Mouse (Mus musculus): Measurements from ENCODE around the gene Rheb. TPM values are rescaled to one million over a fixed set of nuclear protein-coding genes. Genes with fewer than 3 reads are reported as not detected.

The Rheb gene
- polyA plus RNA-seq, 1 experiment from 2014 or later: 275 TPM

GRCm38 (mm10) chr5:24782957-24783356 lies 59.5 kb downstream of the Rheb start:
- Histone ChIP-seq H3K9me3 (ENCODE audit: control insufficient read depth, low read length) (0 out of 2 replicates have a peak, but pooled peaks cover 6% of the 10 kb centered on the region), H3K4me3 (ENCODE audit: control insufficient read depth in 1 of 2, insufficient read depth in 1 of 2, low read depth in 1 of 2, low read length in 2 of 2) (no peak overlapping the region), H3K27ac (replicated peaks in 1 of 2; ENCODE audit: control insufficient read depth in 1 of 2, insufficient read depth in 1 of 2, low read depth in 2 of 2, low read length in 2 of 2) (no peak overlapping the region), H3K4me1 (ENCODE audit: control insufficient read depth in 2 of 2, insufficient read depth in 2 of 2, low read length in 2 of 2) (peaks cover 2 to 4% of the 10 kb centered on the region in 2 experiments; a peak in 1 of 4 replicates), H3K36me3 (ENCODE audit: control insufficient read depth, insufficient read depth, low read length) (no peaks in the 10 kb centered on the region), H3K4me2 (ENCODE audit: low read length) (no peak overlapping the region), H3K9ac (ENCODE audit: low read length) (no peak overlapping the region), H3K27me3 (ENCODE audit: control insufficient read depth, insufficient read depth, low read length) (no peaks in the 10 kb centered on the region)
- ATAC-seq (ENCODE audit: insufficient number of reproducible peaks, insufficient read depth, low FRiP score, low read depth): no peak
- WGBS: 79% methylated on average over 4 of the region's 4 CpGs

GRCm38 (mm10) chr5:24781048-24781447 lies 61.4 kb downstream of the Rheb start:
- Histone ChIP-seq H3K4me3 (ENCODE audit: control insufficient read depth in 1 of 2, insufficient read depth in 1 of 2, low read depth in 1 of 2, low read length in 2 of 2) (no peak overlapping the region), H3K36me3 (ENCODE audit: control insufficient read depth, insufficient read depth, low read length) (no peaks in the 10 kb centered on the region), H3K27me3 (ENCODE audit: control insufficient read depth, insufficient read depth, low read length) (no peaks in the 10 kb centered on the region), H3K4me2 (ENCODE audit: low read length) (peak overlapping the region; percentile 45), H3K9ac (ENCODE audit: low read length) (peak overlapping the region; percentile 42; the same call in 1 of the 2 replicates), H3K4me1 (ENCODE audit: control insufficient read depth in 2 of 2, insufficient read depth in 2 of 2, low read length in 2 of 2) (peaks cover 2 to 4% of the 10 kb centered on the region in 2 experiments; a peak in 1 of 4 replicates), H3K9me3 (ENCODE audit: control insufficient read depth, low read length) (0 out of 2 replicates have a peak, but pooled peaks cover 6% of the 10 kb centered on the region), H3K27ac (replicated peaks in 1 of 2; ENCODE audit: control insufficient read depth in 1 of 2, insufficient read depth in 1 of 2, low read depth in 2 of 2, low read length in 2 of 2) (peak overlapping the region; percentile 16 to 45; a peak in 1 of 4 replicates)
- no peak for ATAC-seq (ENCODE audit: insufficient number of reproducible peaks, insufficient read depth, low FRiP score, low read depth)
- WGBS: 9% methylated on average over 5 of the region's 5 CpGs

DNA sequence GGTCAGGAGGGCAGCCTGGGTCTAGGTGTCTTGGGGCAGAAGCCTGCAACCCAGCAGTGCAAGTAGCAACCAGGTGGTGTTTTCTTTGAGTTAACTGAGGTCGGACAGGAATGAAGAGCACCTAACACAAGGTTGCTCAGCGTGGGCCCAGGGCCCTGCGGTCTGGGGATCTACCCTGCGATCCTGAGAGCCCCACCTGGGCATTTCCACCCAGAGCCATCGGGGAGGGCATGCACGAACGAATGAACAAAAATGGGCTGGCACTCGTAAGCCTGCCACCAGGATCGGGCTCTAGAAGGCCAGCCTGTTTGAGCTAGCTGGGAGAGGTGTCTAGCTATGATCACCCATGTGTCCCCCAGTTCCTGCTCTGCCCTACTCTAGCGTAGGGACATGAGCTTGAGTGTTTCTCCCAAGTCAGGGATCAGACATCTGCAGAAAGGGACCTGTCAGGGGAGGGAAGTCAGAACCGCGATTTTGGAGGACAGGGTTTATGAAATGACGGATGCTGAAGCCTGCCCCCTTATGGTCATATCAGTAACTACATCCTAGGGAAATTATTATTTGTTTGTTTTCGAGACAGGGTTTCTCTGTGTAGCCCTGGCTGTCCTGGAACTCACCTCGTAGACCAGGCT lies 62.4 kb downstream of the Rheb start:
- ATAC-seq (ENCODE audit: insufficient number of reproducible peaks, insufficient read depth, low FRiP score, low read depth): no peak
- Histone ChIP-seq H3K36me3 (ENCODE audit: control insufficient read depth, insufficient read depth, low read length) (no peaks in the 10 kb centered on the region), H3K4me1 (ENCODE audit: control insufficient read depth in 2 of 2, insufficient read depth in 2 of 2, low read length in 2 of 2) (peaks cover 2 to 4% of the 10 kb centered on the region in 2 experiments; a peak in 1 of 4 replicates), H3K9me3 (ENCODE audit: control insufficient read depth, low read length) (0 out of 2 replicates have a peak, but pooled peaks cover 2% of the 10 kb centered on the region), H3K4me3 (ENCODE audit: control insufficient read depth in 1 of 2, insufficient read depth in 1 of 2, low read depth in 1 of 2, low read length in 2 of 2) (no peak overlapping the region), H3K27ac (replicated peaks in 1 of 2; ENCODE audit: control insufficient read depth in 1 of 2, insufficient read depth in 1 of 2, low read depth in 2 of 2, low read length in 2 of 2) (no peak overlapping the region), H3K27me3 (ENCODE audit: control insufficient read depth, insufficient read depth, low read length) (no peaks in the 10 kb centered on the region), H3K4me2 (ENCODE audit: low read length) (no peak overlapping the region), H3K9ac (ENCODE audit: low read length) (no peak overlapping the region)
- 46% methylated on average over 15 of the region's 15 CpGs for WGBS

DNA sequence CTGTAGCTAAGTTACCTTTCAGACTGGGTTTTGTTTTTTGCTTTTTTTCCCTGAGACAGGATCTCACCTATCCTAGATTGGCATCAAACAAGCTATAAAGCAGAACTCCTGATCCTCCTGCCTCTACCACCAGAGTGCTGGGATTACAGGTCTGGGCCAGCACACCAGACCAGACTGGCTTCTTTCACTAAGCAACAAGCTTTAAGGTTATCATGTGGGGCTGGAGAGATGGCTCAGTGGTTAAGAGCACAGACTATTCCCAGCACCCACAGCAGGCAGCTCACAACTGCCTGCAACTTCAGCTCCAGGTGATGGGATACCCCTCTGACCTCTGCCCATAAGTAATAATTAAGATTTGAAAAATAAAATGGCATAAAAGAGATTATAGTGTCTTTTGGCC lies 63.1 kb downstream of the Rheb start:
- H3K4me2 ChIP-seq (ENCODE audit: low read length): no peak overlapping the region
- no peaks in the 10 kb centered on the region for H3K27me3 ChIP-seq (ENCODE audit: control insufficient read depth, insufficient read depth, low read length)
- ATAC-seq (ENCODE audit: insufficient number of reproducible peaks, insufficient read depth, low FRiP score, low read depth): no peak
- H3K9me3 ChIP-seq (ENCODE audit: control insufficient read depth, low read length): no peaks in the 10 kb centered on the region
- H3K36me3 ChIP-seq (ENCODE audit: control insufficient read depth, insufficient read depth, low read length): no peaks in the 10 kb centered on the region
- no peak overlapping the region for H3K27ac ChIP-seq (replicated peaks in 1 of 2; ENCODE audit: control insufficient read depth in 1 of 2, insufficient read depth in 1 of 2, low read depth in 2 of 2, low read length in 2 of 2)
- H3K9ac ChIP-seq (ENCODE audit: low read length): no peak overlapping the region
- peaks cover 2 to 4% of the 10 kb centered on the region in 2 experiments; a peak in 1 of 4 replicates for H3K4me1 ChIP-seq (ENCODE audit: control insufficient read depth in 2 of 2, insufficient read depth in 2 of 2, low read length in 2 of 2)
- no peak overlapping the region for H3K4me3 ChIP-seq (ENCODE audit: control insufficient read depth in 1 of 2, insufficient read depth in 1 of 2, low read depth in 1 of 2, low read length in 2 of 2)

GRCm38 (mm10) chr5:24778843-24779140 lies 63.6 kb downstream of the Rheb start:
- H3K4me2 ChIP-seq (ENCODE audit: low read length): peak overlapping the region; percentile 26
- H3K36me3 ChIP-seq (ENCODE audit: control insufficient read depth, insufficient read depth, low read length): no peaks in the 10 kb centered on the region
- peak overlapping the region; percentile 3 for H3K9ac ChIP-seq (ENCODE audit: low read length)
- peaks cover 2 to 4% of the 10 kb centered on the region in 2 experiments; a peak in 1 of 4 replicates for H3K4me1 ChIP-seq (ENCODE audit: control insufficient read depth in 2 of 2, insufficient read depth in 2 of 2, low read length in 2 of 2)
- ATAC-seq (ENCODE audit: insufficient number of reproducible peaks, insufficient read depth, low FRiP score, low read depth): no peak; the same call in 1 of the 2 replicates
- H3K27me3 ChIP-seq (ENCODE audit: control insufficient read depth, insufficient read depth, low read length): no peaks in the 10 kb centered on the region
- no peak overlapping the region for H3K4me3 ChIP-seq (ENCODE audit: control insufficient read depth in 1 of 2, insufficient read depth in 1 of 2, low read depth in 1 of 2, low read length in 2 of 2)
- WGBS: 48% methylated on average over 13 of the region's 13 CpGs
- no peaks in the 10 kb centered on the region for H3K9me3 ChIP-seq (ENCODE audit: control insufficient read depth, low read length)
- no peak overlapping the region for H3K27ac ChIP-seq (replicated peaks in 1 of 2; ENCODE audit: control insufficient read depth in 1 of 2, insufficient read depth in 1 of 2, low read depth in 2 of 2, low read length in 2 of 2)

- H3K36me3 ChIP-seq (ENCODE audit: control insufficient read depth, insufficient read depth, low read length): no peaks in the 10 kb centered on the region
- ATAC-seq (ENCODE audit: insufficient number of reproducible peaks, insufficient read depth, low FRiP score, low read depth): no peak
- H3K9me3 ChIP-seq (ENCODE audit: control insufficient read depth, low read length): no peaks in the 10 kb centered on the region
- 21% methylated on average over 17 of the region's 17 CpGs for WGBS
- no peaks in the 10 kb centered on the region for H3K27me3 ChIP-seq (ENCODE audit: control insufficient read depth, insufficient read depth, low read length)
- H3K4me1 ChIP-seq (ENCODE audit: control insufficient read depth in 2 of 2, insufficient read depth in 2 of 2, low read length in 2 of 2): peaks cover 2 to 4% of the 10 kb centered on the region in 2 experiments; a peak in 1 of 4 replicates
- no peak overlapping the region for H3K4me3 ChIP-seq (ENCODE audit: control insufficient read depth in 1 of 2, insufficient read depth in 1 of 2, low read depth in 1 of 2, low read length in 2 of 2)
- no peak overlapping the region for H3K27ac ChIP-seq (replicated peaks in 1 of 2; ENCODE audit: control insufficient read depth in 1 of 2, insufficient read depth in 1 of 2, low read depth in 2 of 2, low read length in 2 of 2)
- peak overlapping the region; percentile 26 for H3K4me2 ChIP-seq (ENCODE audit: low read length)
- peak overlapping the region; percentile 3 for H3K9ac ChIP-seq (ENCODE audit: low read length)
Observed at GRCm38 (mm10) chr5:24778082-24778842, 64.2 kb downstream of the Rheb start.

DNA sequence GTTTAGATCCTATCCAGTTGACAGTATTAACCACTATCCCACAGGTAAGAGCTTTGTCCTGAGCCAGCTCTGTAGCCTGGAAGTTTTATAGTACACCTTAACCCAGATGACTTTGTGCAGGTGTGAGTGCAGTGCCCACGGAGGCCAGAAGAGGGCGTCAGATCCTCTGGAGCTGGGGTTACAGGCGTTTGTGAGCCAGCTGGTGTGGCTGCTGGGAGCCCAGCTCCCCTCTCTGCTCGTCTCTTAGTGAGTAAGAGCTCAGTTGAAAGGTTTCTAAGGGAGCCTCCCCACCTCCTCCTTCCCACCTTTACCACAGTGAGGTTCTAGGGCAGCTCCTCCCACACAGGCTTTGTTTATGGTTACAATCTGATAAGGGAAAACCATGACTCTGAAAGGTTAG lies 65.7 kb downstream of the Rheb start:
- H3K4me2 ChIP-seq (ENCODE audit: low read length): no peak overlapping the region

More for the DNA sequence above, 65.7 kb downstream of the Rheb start:
- ATAC-seq (ENCODE audit: insufficient number of reproducible peaks, insufficient read depth, low FRiP score, low read depth): no peak
- no peaks in the 10 kb centered on the region for H3K9me3 ChIP-seq (ENCODE audit: control insufficient read depth, low read length)
- H3K4me1 ChIP-seq (ENCODE audit: control insufficient read depth in 2 of 2, insufficient read depth in 2 of 2, low read length in 2 of 2): peaks cover 2 to 4% of the 10 kb centered on the region in 2 experiments; a peak in 1 of 4 replicates
- no peak overlapping the region for H3K9ac ChIP-seq (ENCODE audit: low read length)
- H3K27me3 ChIP-seq (ENCODE audit: control insufficient read depth, insufficient read depth, low read length): no peaks in the 10 kb centered on the region
- no peaks in the 10 kb centered on the region for H3K36me3 ChIP-seq (ENCODE audit: control insufficient read depth, insufficient read depth, low read length)
- no peak overlapping the region for H3K4me3 ChIP-seq (ENCODE audit: control insufficient read depth in 1 of 2, insufficient read depth in 1 of 2, low read depth in 1 of 2, low read length in 2 of 2)
- WGBS: 64% methylated on average over 4 of the region's 4 CpGs
- H3K27ac ChIP-seq (replicated peaks in 1 of 2; ENCODE audit: control insufficient read depth in 1 of 2, insufficient read depth in 1 of 2, low read depth in 2 of 2, low read length in 2 of 2): no peak overlapping the region
